Mouse (Mus musculus): ENCODE data around the gene Madd.

Gene Madd

DNA sequence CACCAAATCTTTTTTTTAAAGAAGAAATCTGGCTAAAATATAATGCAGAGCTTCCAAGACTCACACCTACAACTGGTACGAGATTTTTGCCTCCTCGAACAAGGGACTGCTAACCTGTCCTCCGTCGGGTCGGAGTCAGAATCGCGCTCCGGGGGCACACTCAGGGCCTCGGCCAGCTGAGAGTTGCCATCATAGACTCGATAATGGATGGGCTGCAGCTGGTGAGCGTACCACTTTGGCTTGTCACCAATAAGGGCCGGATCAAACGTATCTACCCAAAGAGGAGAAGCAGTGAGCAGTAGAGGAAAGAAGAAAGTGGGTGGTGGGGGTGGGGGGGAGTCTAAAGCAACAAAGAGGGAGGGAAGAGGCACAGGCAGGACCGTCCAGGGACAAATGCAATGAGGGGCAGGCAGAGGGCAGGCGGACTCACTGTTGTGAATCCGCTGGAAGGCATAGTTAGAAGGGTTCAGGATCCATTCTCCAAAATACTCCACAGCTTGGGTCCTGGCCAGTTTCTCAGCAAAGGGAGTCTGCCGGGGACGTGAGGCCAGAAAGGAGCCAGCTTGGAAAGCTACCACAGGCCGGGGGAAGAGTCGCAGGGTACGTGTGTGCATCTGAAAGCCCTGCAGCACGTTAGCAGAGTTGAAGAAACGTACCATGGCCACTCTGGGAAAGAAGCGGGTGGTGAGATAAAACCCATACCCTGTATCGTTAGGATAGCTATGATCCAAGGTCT is 13.9 kb downstream of the Madd start:
- DNase-seq, result no peak

DNA sequence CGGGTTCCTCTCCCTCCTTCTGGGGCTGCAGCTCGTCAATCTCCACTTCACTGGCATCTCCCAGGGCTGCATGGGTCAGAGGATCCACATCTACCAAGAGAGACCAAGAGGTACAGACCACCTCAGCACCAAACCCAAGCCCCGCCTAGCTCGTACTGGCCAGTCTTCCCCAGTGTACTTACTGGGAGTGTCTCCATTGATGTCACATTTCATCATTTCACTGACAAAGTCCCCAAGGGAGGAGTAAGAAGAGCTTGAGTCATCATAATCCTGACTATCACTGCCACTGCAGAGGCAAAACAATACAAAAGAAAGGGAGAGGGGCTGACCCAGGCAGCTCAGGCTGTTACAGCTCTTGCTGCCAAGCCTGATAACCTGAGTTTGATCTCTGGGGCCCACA is 16.0 kb downstream of the Madd start:
- no peak for DNase-seq

DNA sequence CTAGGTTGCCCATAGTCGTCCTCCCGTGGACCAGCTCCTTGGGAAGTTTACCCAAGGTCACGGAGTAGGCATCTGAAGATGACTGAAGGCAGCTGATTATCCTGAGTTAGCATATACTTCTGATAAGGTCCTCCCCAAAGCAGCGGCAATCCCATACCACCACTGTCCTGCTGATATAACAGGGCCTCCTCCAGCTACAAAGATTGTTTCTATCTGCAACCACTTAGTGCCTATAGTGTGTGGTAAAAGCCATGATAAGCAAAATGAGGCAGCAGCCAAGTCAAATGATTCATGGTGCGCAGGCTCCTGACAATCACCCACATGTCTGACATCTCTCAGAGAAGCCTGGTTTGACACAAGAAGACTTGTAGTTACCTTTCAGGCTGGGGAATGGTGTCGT is 18.6 kb downstream of the Madd start:
- DNase-seq, result no peak

DNA sequence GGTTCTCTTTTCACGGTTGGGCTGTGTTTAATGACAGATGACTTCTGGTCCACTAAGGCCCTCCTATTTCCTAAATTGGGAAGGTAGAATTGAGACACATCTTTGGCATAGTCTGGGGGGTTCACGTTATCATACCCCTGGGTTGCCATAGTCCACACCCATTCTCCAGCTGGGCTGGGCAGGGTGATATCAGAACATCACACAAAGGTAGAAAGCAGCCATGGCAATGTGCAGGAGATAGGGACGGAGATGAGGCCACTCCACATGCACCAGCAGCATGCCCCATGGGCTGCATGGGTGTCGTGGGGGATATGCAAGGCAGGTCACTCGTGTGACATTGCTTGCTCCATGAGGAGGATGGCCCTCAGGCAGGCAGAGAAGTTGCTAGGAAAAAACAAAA is 20.1 kb downstream of the Madd start:
- DNase-seq, result no peak

DNA sequence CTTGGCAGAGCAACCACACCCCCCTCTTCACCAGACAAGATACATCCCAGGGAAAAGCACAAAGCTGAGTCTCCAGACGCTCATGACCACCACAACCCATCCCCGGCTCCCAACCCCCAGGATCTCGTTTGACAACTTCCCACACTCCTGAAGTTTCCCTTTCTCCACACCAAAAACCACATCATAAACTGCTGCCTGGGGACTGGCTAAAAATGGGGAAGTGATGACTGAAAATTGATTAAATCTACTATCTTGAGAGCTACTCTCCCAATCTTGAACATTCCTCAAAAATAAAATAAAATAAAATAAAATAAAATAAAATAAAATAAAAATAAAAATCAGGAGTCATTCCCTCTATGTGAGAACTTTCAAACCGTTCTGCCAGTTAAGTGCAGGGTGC is 20.7 kb downstream of the Madd start:
- DNase-seq, result no peak

DNA sequence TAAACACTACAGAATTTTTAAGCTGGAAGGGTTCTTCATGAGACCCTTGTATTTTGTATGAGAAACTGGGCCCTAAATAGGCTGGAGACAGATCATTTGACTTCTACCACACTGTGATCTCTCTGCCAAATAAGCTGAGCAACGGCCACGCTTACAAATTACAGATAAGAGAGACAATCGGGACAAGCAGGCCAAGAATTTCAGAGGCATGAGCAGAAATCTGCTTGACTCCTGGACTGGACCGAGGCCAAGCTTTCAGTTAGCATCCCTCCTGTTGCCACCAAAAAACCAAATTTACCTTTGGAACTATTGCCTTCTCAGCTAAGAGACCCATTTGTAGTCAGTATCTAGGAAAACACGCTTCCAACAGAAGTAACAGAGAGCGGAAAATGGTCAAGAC is 23.0 kb downstream of the Madd start:
- DNase-seq, result no peak

DNA sequence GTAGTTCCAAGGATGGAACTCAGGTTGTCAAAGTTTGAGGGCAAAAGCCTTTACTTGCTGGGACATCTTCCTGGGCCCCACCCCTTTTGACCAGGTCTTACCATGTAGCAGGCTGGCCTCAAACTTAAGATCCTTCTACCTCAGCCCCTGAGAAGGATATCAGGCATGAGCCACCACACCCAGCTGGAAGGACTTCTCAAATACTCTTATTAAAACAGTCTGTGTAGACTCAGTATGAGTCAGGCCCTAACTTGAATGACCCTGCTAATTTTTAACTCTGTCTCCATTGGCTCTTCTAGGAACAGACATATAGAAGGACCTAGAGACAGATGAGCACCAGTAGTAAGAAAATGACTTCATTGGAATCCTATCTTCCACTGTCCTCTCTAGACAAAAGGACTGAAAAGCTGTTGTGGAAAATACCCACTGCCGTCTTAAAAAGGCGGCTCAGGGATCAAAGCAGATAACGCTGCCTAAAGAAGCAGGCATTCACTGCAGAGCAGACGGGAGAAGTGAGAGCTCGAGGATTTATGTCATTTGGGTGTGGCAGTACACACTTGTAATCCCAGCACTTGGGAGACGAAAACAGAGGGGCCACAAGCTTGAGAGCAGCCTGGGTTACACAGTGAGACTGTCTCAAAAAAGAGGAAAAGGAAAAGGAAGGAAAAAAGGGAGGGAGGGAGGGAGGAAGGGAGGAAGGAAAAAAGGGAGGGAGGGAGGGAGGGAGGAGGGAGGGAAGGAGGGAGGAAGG is 26.5 kb downstream of the Madd start:
- DNase-seq, result no peak

DNA sequence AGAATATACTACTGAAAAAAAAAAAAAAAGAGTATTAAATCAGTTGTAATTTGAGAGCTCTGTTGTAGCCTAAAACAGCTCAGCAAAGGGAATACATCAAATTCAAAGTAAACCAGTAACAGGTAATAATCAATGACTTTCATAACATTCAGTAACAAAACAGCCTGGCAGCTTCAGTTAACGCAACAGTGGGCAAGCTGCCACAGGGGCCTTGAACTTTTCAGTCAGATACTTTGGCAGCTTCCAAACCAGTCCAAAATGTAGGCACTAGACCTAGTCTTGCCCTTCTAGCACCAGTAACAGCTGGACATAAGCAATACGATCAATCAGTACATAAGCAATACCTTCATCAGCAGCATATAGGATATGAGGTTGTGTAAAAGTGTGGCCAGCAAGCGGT is 29.5 kb downstream of the Madd start:
- DNase-seq, result no peak

DNA sequence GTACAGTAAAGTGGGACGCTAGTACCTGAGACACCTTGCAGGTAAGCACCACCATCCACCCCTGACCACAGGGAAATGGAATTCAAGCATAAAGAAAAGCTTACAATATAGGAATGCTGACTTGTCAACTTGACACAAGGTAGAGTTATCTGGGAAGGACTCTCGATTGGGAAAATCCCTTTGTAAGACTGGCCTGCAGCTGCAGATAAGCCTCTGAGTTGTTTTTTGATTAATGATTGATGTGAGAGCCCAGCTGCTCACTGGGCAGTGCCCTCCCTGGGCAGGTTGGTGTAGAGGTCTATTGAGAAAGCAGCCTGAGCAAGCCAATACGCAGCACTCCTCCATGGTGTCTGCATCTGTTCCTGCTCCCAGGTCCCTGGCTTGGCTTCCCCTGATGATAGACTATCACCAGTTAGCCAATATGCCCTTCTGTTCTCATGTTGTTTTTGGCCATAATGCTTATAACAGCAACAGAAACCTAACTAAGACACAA is 30.7 kb downstream of the Madd start:
- no peak for DNase-seq

DNA sequence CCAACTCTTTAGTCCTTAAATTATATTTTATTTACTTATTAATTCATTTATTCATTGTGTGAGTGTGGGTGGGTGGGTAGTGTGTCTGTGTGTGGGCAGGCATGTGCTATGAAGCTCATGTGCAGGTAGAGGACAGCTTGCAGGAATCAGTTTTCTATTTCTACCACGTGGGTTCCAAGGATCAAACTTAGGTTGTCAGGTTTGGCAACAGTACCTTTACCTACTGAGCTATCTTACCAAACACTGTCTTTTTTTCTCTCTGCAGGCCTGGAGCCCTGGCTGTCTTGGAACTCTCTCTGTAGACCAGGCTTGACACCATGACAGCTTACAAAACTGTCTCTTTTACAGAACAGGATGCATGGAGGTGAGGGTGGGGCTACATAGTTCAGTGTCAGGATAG is 32.3 kb downstream of the Madd start:
- DNase-seq, result no peak

DNA sequence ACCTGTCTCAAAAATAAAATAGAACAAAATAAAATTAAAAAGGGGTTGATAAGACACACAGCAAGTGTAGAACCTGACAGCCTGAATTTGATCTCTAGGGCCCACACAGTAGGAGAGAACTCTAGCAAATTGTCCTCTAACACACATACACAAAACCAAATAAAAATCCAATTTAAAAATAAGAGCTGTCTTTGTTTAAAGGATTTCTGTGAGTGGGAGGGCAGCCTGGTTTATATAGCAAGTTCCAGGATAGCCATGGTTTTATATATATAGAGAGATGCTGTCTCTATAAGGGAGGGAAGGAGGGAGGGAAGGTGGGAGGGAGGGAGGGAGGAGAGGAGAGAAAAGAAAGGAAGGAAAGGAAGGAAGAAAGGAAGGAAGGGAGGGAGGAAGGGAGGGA is 35.5 kb downstream of the Madd start:
- no peak for DNase-seq

DNA sequence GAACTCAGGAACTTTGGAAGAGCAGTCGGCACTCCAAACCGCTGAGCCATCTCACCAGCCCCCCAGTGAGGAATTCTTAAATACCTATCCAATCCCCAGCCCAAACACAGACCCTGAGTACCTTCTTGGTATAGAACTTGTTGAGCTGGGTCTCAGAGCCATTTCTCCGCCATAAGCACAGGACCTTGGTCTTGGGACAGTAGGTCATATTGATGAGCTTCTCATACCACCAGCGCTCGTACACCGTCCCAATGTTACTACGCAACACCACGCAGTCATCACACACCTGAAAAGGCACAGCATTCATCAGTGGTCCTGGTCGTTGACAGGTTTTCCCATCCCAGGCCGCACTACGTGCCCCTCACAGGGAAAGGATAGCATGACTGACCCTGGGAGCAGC is 40.2 kb downstream of the Madd start:
- no peak for DNase-seq

DNA sequence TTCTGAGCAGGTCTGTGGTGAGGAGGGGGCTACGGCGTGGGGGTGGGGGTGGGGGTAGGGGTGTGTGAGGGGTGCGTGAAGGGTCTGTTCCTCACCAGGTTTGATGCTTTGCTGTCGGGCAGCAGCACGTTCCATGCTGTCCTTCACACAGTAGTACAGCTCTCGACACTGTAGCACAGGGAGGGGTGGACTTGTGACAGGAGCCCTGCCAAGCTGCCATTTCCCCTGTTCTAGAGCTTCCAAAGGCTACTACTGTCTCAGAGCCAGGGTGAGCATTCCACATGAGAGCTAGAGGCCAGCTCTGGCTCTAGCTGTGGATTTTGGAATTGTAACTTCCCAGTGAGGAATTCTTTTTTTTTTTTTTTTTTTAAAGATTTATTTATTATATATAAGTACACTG is 40.7 kb downstream of the Madd start:
- no peak for DNase-seq

DNA sequence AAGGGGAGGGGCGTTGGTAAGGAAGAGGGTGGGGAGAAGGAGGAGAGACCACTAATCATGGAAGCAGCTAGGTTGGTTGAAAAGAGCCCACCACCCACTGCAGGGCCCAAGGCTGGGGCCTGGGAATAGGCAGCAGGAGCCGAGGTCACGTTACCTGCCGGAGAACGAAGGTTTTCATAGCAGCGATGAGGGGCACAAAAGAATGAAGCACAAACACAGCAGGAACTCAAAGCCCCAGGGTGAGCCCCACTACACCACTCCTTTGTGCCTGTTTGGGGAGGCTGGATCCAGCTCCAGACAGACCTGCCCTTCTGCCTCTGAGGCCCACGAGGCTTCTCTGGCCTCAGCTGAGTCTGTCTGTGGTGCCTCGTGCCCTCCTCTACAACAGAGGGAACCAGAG is 43.9 kb downstream of the Madd start:
- DNase-seq, result no peak

DNA sequence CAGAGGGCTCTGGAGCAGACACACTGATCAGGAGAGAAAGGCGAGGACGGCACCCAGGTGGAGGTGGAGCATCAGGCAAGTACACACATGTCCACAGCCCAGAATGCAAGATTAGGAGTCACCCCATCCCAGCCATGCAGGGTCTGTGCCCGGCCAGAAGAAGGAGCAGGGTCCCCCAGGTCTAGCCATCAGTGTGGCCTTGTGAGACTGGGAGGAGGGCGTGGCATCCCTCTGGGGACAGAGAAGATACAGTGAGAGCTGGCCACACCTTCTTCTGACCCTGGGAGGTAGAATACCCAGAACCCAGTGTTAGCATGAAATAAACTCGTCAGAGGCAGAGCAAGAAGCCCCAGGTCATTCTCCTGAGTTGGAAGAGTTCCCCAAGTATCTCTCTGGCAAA is 44.3 kb downstream of the Madd start:
- no peak for DNase-seq

DNA sequence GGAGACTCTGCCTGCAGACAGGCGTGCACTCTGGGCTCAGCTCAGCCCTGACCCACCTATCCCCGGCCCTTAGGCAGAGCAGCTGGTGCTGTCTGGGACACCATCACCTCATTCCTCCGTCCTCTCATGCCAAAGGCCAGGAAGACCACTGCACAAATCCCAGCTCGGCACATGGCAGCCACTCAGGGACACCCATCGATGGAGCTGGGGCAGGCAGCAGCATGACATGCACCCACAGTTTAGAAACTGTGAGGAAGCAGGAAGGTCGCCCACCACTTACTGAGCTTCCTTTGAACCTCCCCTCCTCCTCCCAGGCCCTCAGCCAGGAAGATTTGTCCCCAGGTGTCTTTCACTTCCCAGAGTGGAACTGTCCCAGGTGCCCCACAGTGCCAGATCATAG is 46.2 kb downstream of the Madd start:
- no peak for DNase-seq

DNA sequence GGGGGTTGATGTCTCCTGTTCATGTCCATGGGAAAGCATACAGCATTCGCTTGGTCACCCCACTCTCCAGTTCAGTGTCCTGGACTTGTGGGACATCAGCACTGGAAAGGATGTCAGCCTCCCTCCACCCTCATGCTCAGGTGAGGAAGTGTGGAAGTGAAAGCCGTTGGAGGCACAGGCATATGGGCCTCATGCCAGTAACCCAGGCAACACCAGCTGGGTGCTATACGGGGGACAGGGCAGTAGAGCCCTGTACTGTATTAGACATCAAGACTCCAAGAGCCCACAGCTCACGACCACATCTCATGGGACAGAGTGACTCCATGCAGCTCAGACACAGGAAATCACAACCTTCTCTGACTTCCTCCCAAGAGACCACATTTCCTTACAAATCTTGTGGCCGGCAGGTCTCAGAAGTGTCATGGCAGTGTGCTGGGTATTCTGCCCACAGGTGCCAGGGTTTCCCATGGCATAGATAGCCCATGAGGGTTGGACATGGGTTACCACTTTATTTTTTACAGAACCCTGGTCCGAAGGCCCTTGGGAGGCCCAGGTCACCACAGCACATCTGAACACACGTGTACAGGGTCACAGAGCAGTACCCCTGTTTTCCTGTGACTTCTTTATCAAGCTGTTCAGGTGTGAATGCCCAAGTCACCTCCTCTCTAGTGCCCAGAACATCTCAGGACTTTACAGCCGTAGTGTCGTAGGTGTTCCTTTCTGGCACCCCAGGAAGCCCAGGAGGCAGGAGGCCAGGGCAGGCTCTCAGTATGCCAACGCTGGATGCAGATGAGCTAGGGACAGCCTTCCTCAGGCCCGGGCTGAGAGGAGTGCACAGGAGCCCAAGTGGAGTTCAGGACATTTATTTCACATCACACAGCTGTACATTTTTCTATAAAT is 46.9 kb downstream of the Madd start:
- DNase-seq, result no peak

DNA sequence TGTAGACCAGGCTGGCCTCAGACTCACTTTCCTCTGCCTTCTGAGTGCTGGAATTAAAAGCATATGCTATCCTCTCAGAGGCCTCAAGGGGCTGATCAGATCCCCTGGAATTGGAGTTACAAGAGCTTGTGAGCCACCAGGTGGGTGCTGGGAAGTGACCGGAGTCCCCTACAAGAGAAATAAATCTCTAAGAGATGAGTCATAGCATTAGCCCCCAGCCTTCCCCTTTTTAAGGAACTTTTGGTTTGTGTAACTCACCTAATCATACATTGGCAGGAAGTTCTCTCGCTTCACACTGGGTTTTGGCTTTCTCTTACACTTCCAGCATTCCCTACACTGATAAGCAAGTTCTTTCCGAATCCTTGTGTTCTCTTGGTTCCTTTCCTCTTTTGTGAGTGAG is 51.6 kb downstream of the Madd start:
- DNase-seq, result no peak

DNA sequence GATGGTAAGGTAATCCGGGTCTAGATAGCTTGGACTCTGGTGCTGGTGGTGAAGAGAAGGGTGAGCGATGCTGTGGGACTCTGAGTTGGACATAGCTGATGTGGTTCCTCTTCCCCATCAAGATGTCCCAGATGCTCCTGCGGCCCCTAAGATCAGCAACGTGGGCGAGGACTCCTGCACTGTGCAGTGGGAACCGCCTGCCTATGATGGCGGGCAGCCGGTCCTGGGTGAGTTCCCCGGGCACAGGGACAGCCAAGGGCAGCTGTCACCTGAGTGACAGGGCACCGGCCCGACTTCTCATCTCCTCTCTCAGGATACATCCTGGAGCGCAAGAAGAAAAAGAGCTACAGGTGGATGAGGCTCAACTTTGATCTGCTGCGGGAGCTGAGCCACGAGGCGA is 52.4 kb downstream of the Madd start:
- no peak for DNase-seq

DNA sequence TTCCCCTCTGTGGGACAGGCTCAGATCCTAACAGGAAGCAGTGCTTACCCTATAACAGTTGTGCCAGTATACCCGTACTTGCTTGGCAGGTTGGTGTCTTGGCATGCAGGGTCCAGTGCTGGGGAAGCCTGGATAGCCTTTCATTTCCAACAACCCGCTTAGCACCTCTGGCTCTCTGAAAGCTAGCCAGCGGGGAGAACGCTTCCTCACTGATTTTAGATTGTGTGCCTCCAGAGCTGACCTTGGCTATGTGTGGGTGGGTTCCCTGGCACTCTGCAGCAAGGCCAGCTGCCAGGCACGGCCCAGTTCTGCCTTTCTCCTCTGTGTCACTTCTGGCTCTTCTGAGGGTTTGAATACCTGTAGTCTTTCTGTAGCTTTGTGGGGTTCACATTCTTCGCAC is 53.5 kb downstream of the Madd start:
- DNase-seq, result no peak

DNA sequence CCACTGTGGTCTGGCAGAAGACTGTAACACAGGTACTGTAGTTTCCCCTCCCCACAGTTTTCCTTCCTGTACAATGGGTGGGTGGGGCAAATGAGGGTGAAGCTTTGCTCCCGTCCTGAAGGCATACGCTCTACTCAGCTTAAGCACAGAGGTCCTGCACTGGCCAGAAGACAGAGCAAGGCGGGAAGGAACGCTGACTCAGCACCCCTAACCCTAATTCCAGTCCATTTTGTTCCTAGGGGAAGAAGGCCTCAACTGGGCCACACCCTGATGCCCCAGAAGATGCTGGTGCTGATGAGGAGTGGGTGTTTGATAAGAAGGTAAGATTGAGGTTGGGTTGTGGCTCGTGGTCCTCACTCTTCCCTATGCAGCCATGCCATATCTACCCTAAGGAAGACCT is 54.9 kb downstream of the Madd start:
- DNase-seq, result no peak

DNA sequence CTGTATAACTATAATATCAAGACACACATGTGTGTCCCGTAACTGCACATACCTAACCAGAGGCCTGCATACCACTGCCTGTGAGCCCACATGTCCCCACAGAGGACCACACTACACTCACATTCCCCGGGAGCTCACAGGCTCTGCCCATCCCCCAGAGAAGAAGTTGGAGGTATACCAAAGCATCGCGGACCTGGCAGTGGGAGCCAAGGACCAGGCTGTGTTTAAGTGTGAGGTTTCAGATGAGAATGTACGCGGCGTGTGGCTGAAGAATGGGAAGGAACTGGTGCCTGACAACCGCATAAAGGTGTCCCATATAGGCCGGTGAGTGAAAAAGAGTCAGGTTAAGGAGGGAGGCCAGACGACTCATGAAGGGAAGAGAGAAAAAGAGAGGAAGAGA is 58.5 kb downstream of the Madd start:
- no peak for DNase-seq

DNA sequence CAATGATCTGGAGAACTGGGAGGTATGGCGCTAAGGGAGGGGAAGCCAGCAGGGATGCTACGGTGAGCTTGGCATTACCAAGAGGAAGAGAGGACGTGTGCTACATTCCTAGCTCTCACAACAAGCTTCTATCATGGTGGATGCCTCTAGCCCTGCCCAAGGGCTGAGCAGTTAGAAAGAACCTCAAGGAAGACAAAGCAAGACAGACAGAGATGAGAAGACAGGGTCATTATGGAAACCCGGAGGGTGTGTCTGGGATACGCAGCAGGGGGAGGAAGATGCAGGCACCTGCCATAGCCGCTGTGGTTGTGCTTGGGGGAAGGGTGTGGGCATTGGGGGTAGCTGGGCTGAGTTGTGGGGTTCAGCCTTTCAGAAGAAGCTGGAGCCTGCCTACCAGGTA is 60.1 kb downstream of the Madd start:
- DNase-seq, result no peak

DNA sequence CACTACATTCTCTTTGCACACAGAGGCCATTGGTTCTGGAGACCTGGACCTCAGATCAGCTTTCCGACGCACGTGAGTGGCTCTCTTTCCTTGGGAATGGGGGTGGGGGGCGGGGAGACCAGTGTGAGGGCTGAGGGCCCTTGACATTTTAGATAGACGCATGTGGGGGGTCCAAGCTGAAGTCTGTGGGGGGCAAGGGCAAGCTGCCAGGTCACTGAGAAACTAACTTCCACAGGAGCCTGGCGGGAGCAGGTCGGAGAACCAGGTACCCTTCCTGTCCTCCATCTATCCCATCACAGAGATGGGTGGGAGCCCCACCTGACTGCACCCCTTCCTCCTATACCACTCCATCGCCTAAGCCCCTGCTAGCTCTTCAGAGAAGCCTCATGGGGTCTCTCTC is 62.1 kb downstream of the Madd start:
- DNase-seq, result no peak

All from spleen, adult 18-20 months (tissue).